Mouse (Mus musculus) testis, adult 2 months (tissue): Measurements from ENCODE around the gene AA467197.

Experiments used
- CTCF ChIP-seq: fragments of 200-500 bp; IDR thresholded peaks from 2 replicates; pipeline ENCODE4 v1.5.1; 2012; ENCODE audit warnings: low read depth, mild to moderate bottlenecking, inconsistent platforms, low read length, moderate library complexity; ENCODE audit not compliant: control insufficient read depth, insufficient read depth, insufficient replicate concordance
- POLR2A ChIP-seq: fragments of 200-500 bp; IDR thresholded peaks from 2 replicates; pipeline ENCODE4 v1.6.1; 2012; ENCODE audit warnings: low read depth, mild to moderate bottlenecking, inconsistent platforms, low read length, moderate library complexity; ENCODE audit not compliant: control insufficient read depth

DNA sequence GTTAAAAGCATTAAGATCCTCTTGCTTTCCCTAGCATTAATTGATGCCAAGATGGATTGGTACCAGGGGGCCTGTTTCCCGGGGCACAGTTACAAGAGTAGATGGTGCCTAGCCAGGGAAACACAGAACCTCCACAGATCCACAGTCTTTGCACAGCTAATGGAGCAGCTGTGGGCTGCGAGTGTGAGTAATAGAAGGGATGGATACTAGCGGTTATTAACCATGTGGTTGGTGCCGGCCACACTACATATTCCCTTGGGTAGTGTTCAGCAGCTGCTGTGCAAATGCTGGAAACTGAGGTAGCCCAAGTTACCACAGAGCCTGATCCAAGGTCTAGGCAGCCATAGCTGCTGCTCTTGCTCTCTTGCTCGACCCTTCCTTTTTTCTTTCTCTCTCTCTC lies 34.9 kb downstream of the AA467197 start:
- no peak for TF ChIP-seq POLR2A
- TF ChIP-seq CTCF, result no peak
